Mouse (Mus musculus): ENCODE results near the gene Gm13272. TPM values are rescaled to one million over a fixed set of nuclear protein-coding genes. Genes with fewer than 3 reads are reported as not detected.
A peak's percentile ranks its signal among the peaks of the same experiment; 100 is the strongest.
"Not testable (repeated sequence)": the region's sequence is repeated elsewhere in the genome, so short reads cannot be mapped to it uniquely, and the experiment has no call there.

Gene Gm13272
- total RNA-seq, 2 experiments from 2014 or later: not detected

DNA sequence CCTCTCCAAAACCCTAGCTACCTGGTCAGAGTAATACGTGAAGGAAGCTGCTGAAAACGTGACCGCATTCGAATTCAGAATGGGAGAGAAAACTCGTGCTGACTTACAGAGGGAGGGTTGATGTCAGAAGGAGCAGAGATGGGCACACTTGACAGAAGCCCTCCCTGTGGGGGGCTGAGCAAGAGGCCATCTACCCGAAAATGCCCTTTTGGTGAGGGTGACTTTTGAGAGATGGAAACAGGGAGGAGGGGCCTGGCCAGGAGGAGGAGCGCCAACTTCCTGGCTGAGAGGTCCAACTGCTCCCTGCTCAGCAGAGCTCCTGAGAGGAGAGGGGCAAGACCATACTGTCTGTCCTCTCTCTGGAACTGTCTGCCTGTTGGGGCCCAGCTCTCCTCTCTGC is 2.2 kb downstream of the Gm13272 start, which contains the start of gene Ifnz:
TSS of gene Ifnz (plus strand) at position 301 of the 400 bp plus-strand sequence.
- intact Hi-C loops (cut with DNase I); DNase-seq (ENCODE audit: low spot score): not testable (repeated sequence)

DNA sequence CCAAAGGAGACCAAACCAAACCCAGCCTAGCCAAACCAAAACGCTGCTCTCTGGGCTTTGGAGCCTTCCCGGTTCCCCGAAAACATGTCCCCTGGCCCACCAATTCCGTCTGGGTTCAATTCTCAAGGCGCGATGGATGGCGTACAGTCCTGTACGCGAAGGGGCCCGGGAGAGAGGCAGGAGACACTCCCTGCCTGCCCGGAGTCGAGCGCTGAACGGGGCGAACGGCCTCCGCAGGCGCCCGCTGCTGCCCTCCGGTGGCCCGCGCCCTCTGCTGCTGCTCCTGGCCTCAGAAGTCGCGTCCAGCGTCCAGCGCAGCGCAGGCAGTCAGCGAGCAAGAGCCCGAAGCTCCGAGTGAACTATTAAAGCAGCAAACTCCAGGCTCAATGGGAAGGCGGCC is 2.7 kb downstream of the Gm13272 start:
- not testable (repeated sequence) for DNase-seq (ENCODE audit: low spot score)

DNA sequence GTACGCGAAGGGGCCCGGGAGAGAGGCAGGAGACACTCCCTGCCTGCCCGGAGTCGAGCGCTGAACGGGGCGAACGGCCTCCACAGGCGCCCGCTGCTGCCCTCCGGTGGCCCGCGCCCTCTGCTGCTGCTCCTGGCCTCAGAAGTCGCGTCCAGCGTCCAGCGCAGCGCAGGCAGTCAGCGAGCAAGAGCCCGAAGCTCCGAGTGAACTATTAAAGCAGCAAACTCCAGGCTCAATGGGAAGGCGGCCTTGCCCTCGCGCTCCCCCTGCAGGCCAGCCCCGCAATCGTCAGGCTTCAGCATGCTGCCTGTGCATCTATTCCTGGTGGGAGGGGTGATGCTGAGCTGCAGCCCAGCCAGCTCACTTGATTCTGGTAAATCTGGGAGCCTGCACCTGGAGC is 5.8 kb downstream of the Gm13272 start, which contains the start of gene Gm13276:
TSS of gene Gm13276 (plus strand) at position 301 of the 400 bp plus-strand sequence.
- DNase-seq (ENCODE audit: low spot score); intact Hi-C loops (cut with DNase I): not testable (repeated sequence)

More for the DNA sequence above, 2.7 kb downstream of the Gm13272 start:
- intact Hi-C loops (cut with DNase I): not testable (repeated sequence)

DNA sequence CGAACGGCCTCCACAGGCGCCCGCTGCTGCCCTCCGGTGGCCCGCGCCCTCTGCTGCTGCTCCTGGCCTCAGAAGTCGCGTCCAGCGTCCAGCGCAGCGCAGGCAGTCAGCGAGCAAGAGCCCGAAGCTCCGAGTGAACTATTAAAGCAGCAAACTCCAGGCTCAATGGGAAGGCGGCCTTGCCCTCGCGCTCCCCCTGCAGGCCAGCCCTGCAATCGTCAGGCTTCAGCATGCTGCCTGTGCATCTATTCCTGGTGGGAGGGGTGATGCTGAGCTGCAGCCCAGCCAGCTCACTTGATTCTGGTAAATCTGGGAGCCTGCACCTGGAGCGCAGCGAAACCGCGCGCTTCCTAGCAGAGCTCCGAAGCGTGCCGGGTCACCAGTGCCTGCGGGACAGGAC is 8.8 kb downstream of the Gm13272 start, which contains the start of gene Gm13277:
TSS of gene Gm13277 (plus strand) at position 231 of the 400 bp plus-strand sequence.
- intact Hi-C loops (cut with DNase I): not testable (repeated sequence)
- peak; percentile 55 for DNase-seq (ENCODE audit: low spot score)

DNA sequence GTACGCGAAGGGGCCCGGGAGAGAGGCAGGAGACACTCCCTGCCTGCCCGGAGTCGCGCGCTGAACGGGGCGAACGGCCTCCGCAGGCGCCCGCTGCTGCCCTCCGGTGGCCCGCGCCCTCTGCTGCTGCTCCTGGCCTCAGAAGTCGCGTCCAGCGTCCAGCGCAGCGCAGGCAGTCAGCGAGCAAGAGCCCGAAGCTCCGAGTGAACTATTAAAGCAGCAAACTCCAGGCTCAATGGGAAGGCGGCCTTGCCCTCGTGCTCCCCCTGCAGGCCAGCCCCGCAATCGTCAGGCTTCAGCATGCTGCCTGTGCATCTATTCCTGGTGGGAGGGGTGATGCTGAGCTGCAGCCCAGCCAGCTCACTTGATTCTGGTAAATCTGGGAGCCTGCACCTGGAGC is 11.6 kb downstream of the Gm13272 start, which contains the start of gene Gm13278:
TSS of gene Gm13278 (plus strand) at position 301 of the 400 bp plus-strand sequence.
- intact Hi-C loops (cut with DNase I); DNase-seq (ENCODE audit: low spot score): not testable (repeated sequence)

DNA sequence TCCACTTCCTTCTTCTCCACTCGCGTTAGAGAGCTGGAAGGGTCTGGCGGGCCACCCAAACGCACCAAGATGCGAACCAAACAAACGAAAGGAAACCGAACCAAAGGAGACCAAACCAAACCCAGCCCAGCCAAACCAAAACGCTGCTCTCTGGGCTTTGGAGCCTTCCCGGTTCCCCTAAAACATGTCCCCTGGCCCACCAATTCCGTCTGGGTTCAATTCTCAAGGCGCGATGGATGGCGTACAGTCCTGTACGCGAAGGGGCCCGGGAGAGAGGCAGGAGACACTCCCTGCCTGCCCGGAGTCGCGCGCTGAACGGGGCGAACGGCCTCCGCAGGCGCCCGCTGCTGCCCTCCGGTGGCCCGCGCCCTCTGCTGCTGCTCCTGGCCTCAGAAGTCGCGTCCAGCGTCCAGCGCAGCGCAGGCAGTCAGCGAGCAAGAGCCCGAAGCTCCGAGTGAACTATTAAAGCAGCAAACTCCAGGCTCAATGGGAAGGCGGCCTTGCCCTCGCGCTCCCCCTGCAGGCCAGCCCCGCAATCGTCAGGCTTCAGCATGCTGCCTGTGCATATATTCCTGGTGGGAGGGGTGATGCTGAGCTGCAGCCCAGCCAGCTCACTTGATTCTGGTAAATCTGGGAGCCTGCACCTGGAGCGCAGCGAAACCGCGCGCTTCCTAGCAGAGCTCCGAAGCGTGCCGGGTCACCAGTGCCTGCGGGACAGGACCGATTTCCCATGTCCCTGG is 14.5 kb downstream of the Gm13272 start, which contains the start of gene Gm13275:
TSS of gene Gm13275 (plus strand) at position 552 of the 740 bp plus-strand sequence.
- peak; percentile 76 for DNase-seq (ENCODE audit: low spot score)
- intact Hi-C loops (cut with DNase I): not testable (repeated sequence)

DNA sequence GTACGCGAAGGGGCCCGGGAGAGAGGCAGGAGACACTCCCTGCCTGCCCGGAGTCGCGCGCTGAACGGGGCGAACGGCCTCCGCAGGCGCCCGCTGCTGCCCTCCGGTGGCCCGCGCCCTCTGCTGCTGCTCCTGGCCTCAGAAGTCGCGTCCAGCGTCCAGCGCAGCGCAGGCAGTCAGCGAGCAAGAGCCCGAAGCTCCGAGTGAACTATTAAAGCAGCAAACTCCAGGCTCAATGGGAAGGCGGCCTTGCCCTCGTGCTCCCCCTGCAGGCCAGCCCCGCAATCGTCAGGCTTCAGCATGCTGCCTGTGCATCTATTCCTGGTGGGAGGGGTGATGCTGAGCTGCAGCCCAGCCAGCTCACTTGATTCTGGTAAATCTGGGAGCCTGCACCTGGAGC is 17.4 kb downstream of the Gm13272 start, which contains the start of gene Gm13279:
TSS of gene Gm13279 (plus strand) at position 301 of the 400 bp plus-strand sequence.
- DNase-seq (ENCODE audit: low spot score); intact Hi-C loops (cut with DNase I): not testable (repeated sequence)

DNA sequence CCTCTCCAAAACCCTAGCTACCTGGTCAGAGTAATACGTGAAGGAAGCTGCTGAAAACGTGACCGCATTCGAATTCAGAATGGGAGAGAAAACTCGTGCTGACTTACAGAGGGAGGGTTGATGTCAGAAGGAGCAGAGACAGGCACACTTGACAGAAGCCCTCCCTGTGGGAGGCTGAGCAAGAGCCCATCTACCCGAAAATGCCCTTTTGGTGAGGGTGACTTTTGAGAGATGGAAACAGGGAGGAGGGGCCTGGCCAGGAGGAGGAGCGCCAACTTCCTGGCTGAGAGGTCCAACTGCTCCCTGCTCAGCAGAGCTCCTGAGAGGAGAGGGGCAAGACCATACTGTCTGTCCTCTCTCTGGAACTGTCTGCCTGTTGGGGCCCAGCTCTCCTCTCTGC is 19.7 kb downstream of the Gm13272 start, which contains the start of gene Gm13285:
TSS of gene Gm13285 (plus strand) at position 301 of the 400 bp plus-strand sequence.
- intact Hi-C loops (cut with DNase I); DNase-seq (ENCODE audit: low spot score): not testable (repeated sequence)

DNA sequence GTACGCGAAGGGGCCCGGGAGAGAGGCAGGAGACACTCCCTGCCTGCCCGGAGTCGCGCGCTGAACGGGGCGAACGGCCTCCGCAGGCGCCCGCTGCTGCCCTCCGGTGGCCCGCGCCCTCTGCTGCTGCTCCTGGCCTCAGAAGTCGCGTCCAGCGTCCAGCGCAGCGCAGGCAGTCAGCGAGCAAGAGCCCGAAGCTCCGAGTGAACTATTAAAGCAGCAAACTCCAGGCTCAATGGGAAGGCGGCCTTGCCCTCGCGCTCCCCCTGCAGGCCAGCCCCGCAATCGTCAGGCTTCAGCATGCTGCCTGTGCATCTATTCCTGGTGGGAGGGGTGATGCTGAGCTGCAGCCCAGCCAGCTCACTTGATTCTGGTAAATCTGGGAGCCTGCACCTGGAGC is 23.3 kb downstream of the Gm13272 start, which contains the start of gene Gm13287:
TSS of gene Gm13287 (plus strand) at position 301 of the 400 bp plus-strand sequence.
- intact Hi-C loops (cut with DNase I); DNase-seq (ENCODE audit: low spot score): not testable (repeated sequence)

DNA sequence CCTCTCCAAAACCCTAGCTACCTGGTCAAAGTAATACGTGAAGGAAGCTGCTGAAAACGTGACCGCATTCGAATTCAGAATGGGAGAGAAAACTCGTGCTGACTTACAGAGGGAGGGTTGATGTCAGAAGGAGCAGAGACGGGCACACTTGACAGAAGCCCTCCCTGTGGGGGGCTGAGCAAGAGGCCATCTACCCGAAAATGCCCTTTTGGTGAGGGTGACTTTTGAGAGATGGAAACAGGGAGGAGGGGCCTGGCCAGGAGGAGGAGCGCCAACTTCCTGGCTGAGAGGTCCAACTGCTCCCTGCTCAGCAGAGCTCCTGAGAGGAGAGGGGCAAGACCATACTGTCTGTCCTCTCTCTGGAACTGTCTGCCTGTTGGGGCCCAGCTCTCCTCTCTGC is 25.6 kb downstream of the Gm13272 start, which contains the start of gene Gm13288:
TSS of gene Gm13288 (plus strand) at position 301 of the 400 bp plus-strand sequence.
- intact Hi-C loops (cut with DNase I); DNase-seq (ENCODE audit: low spot score): not testable (repeated sequence)

DNA sequence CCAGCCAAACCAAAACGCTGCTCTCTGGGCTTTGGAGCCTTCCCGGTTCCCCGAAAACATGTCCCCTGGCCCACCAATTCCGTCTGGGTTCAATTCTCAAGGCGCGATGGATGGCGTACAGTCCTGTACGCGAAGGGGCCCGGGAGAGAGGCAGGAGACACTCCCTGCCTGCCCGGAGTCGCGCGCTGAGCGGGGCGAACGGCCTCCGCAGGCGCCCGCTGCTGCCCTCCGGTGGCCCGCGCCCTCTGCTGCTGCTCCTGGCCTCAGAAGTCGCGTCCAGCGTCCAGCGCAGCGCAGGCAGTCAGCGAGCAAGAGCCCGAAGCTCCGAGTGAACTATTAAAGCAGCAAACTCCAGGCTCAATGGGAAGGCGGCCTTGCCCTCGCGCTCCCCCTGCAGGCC is 26.1 kb downstream of the Gm13272 start:
- DNase-seq (ENCODE audit: low spot score): peak; percentile 21
- intact Hi-C loops (cut with DNase I): not testable (repeated sequence)

DNA sequence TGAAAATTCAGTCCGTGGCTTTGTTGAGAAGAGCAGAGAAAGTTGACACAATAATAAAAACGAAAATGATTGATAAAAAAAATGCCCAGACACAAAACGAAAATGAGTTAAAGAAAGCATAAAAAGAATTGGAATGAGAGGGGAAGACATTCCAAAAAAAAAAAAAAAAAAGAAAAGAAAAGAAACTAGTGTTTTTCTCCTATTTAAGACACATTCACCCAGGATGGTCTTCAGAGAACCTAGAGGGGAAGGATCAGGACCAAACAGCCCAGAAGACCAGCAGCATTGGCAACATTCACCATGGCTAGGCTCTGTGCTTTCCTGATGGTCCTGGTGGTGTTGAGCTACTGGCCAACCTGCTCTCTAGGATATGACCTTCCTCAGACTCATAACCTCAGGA is 36.3 kb downstream of the Gm13272 start, which contains the start of gene Ifna7:
TSS of gene Ifna7 (plus strand) at position 301 of the 400 bp plus-strand sequence.
- intact Hi-C loops (cut with DNase I): no loop called here
- no peak for DNase-seq (ENCODE audit: low spot score)

DNA sequence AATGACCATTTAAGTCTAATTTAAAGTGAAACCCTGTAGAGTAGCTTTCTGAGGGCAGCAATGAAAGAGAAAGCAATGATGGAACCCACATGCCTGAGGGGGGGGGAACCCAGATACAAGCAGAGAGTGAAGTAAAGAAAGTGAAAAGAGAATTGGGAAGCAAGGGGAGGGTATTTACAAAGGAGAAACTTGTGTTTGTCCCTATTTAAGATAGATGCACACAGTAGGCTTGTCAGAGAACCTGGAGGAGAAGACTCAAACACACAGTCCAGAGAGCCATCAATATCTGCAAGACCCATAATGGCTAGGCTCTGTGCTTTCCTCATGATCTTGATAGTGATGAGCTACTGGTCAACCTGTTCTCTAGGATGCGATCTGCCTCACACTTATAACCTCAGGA is 40.0 kb downstream of the Gm13272 start, which contains the start of gene Ifna11:
TSS of gene Ifna11 (plus strand) at position 301 of the 400 bp plus-strand sequence.
- intact Hi-C loops (cut with DNase I): loop anchor here (5.0 kb wide), 1 partner anchor 137 kb away; the partner anchor contains the start of gene Ifna2
- no peak for DNase-seq (ENCODE audit: low spot score)

DNA sequence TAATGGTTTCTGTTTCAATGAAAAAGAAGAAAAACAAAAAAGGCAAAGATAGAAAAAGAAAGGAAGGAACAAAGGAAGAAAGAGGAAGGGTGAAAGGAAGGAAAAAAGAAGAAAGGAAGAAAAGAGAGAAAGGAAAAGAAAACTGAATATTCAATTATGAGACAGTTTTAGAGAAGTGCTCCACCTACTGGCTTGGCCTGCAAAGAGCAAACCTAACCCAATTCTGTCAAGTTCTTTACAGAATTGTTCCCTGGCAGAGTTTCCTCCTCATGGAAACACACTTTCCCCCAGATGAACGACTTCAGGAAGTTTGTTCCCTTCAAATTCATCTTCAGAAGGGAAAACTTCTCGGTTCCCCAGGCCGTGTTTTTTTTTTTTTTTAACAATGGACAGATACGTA is 43.3 kb downstream of the Gm13272 start:
- intact Hi-C loops (cut with DNase I): loop anchor here (5.0 kb wide), 1 partner anchor 141 kb away; the partner anchor contains the start of gene Ifna2
- DNase-seq (ENCODE audit: low spot score): no peak

DNA sequence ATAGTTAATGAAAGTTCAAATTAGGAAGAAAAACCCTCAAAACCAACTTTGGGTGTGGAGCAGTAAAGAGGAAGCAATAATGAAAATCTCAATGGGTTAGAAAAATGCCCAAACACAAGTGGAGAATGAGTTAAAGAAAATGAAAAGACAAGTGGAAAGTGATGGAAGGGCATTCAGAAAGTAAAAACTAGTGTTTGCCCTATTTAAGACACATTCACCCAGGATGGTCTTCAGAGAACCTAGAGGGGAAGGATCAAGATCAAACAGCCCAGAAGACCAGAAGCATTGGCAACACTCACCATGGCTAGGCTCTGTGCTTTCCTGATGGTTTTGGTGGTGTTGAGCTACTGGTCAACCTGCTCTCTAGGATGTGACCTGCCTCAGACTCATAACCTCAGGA is 47.5 kb downstream of the Gm13272 start, which contains the start of gene Ifna6:
TSS of gene Ifna6 (plus strand) at position 301 of the 400 bp plus-strand sequence.
- DNase-seq (ENCODE audit: low spot score); intact Hi-C loops (cut with DNase I): not testable (repeated sequence)

Other genes with a start within 250 kb of the Gm13272 start
- gene Ifna15, start 221.6 kb upstream of the Gm13272 start, total RNA-seq (2021): not detected
- gene Ifna14, start 208.1 kb upstream of the Gm13272 start, total RNA-seq (2021): not detected
- not detected for gene Ifna9, start 187.5 kb upstream of the Gm13272 start, total RNA-seq (2021)
- not detected for gene Ifna12, start 176.5 kb upstream of the Gm13272 start, total RNA-seq (2021)
- gene C87499, start 145.4 kb upstream of the Gm13272 start, total RNA-seq (2021): not detected
- not detected for gene Ifna13, start 135.4 kb upstream of the Gm13272 start, total RNA-seq (2021)
- gene Ifna16, start 102.9 kb upstream of the Gm13272 start, total RNA-seq (2021): not detected
- gene Ifna2, start 95.9 kb upstream of the Gm13272 start, total RNA-seq (2021): not detected
- not detected for gene Ifnab, start 88.5 kb upstream of the Gm13272 start, total RNA-seq (2021)
- gene Gm26566, start 58.0 kb upstream of the Gm13272 start, total RNA-seq (2021): under 1 TPM; 0.50 to 0.57 TPM
- 10 to 100 TPM; 67.0 to 74.9 TPM for gene Klhl9, start 57.4 kb upstream of the Gm13272 start, total RNA-seq (2021)
- not detected for gene Gm13271, start 25.0 kb upstream of the Gm13272 start, total RNA-seq (2021)
- not detected for gene Gm13283, start 19.7 kb upstream of the Gm13272 start, total RNA-seq (2021)
- not detected for gene Gm13290, start 6.0 kb upstream of the Gm13272 start, total RNA-seq (2021)
- gene Gm13289, start 2.9 kb upstream of the Gm13272 start, total RNA-seq (2021): not detected
- gene Ifnz, start 2.3 kb downstream of the Gm13272 start, total RNA-seq (2021): under 1 TPM in 1 of 2 experiments, not detected in 1; 0.18 TPM
- gene Gm13276, start 5.9 kb downstream of the Gm13272 start, total RNA-seq (2021): not detected
- not detected for gene Gm13277, start 8.8 kb downstream of the Gm13272 start, total RNA-seq (2021)
- not detected for gene Gm13278, start 11.7 kb downstream of the Gm13272 start, total RNA-seq (2021)
- gene Gm13275, start 14.6 kb downstream of the Gm13272 start, total RNA-seq (2021): not detected
- gene Gm13279, start 17.5 kb downstream of the Gm13272 start, total RNA-seq (2021): not detected
- under 1 TPM in 1 of 2 experiments, not detected in 1; 0.22 TPM for gene Gm13285, start 19.8 kb downstream of the Gm13272 start, total RNA-seq (2021)
- gene Gm13287, start 23.4 kb downstream of the Gm13272 start, total RNA-seq (2021): not detected
- gene Gm13288, start 25.7 kb downstream of the Gm13272 start, total RNA-seq (2021): not detected
- gene Ifna7, start 36.4 kb downstream of the Gm13272 start, total RNA-seq (2021): not detected
- not detected for gene Ifna11, start 40.1 kb downstream of the Gm13272 start, total RNA-seq (2021)
- gene Ifna6, start 47.6 kb downstream of the Gm13272 start, total RNA-seq (2021): not detected
- gene Ifna5, start 55.7 kb downstream of the Gm13272 start, total RNA-seq (2021): not detected
- gene Ifna4, start 62.0 kb downstream of the Gm13272 start, total RNA-seq (2021): not detected
- gene Ifna1, start 70.2 kb downstream of the Gm13272 start, total RNA-seq (2021): not detected
- gene Ifne, start 100.4 kb downstream of the Gm13272 start, total RNA-seq (2021): not detected

Data from heart, postnatal 25 days (tissue).